Mouse (Mus musculus) stomach, postnatal 0 days (tissue): ENCODE data around the gene Gm44579. TPM values are rescaled to one million over a fixed set of nuclear protein-coding genes. Genes with fewer than 3 reads are reported as not detected.

ENCODE experiments used
- ATAC-seq: fragments of 200-750 bp; cut with Nextera tagmentation; 2 replicates; pipeline ENCODE4 v1.8.0; 2017; ENCODE audit not compliant: low FRiP score, low TSS enrichment
- DNase-seq: peaks from one replicate; pipeline ENCODE4 v3.0.0-alpha.2; 2016; ENCODE audit warnings: low spot score
- H3K27ac ChIP-seq: fragments of 300-500 bp; sonication (generic); replicated peaks from 2 replicates; pipeline ENCODE4 v1.5.1; 2014; ENCODE audit warnings: mild to moderate bottlenecking, control low read depth
- H3K27me3 ChIP-seq: fragments of 300-500 bp; sonication (generic); 2 replicates; pipeline ENCODE4 v1.6.1; 2014; ENCODE audit warnings: low read length; ENCODE audit not compliant: control insufficient read depth, insufficient read depth
- H3K36me3 ChIP-seq: fragments of 300-500 bp; sonication (generic); 2 replicates; pipeline ENCODE4 v1.6.1; 2014; ENCODE audit warnings: low read length, mixed read lengths; ENCODE audit not compliant: control insufficient read depth, insufficient read depth
- H3K4me1 ChIP-seq: fragments of 300-500 bp; sonication (generic); replicated peaks from 2 replicates; pipeline ENCODE4 v1.6.1; 2014; ENCODE audit warnings: antibody characterized with exemption; ENCODE audit not compliant: control insufficient read depth, insufficient read depth
- H3K4me2 ChIP-seq: fragments of 300-500 bp; sonication (generic); replicated peaks from 2 replicates; pipeline ENCODE4 v1.6.1; 2014; ENCODE audit warnings: low read depth, mild to moderate bottlenecking, control low read depth, moderate library complexity
- H3K4me3 ChIP-seq: fragments of 300-500 bp; sonication (generic); 2 replicates; pipeline ENCODE4 v1.5.1; 2014; ENCODE audit warnings: low read depth, low read length, control low read depth
- H3K9ac ChIP-seq: fragments of 300-500 bp; sonication (generic); 2 replicates; pipeline ENCODE4 v1.6.1; 2014; ENCODE audit warnings: mild to moderate bottlenecking, low read length, control low read depth, mixed read lengths
- H3K9me3 ChIP-seq: fragments of 300-500 bp; sonication (generic); 2 replicates; pipeline ENCODE4 v1.6.1; 2016; ENCODE audit warnings: low read length; ENCODE audit not compliant: control insufficient read depth
- CTCF ChIP-seq: IDR thresholded peaks from 2 replicates; pipeline ENCODE4 v1.5.1; 2016; ENCODE audit warnings: antibody characterized with exemption, low read depth, mild to moderate bottlenecking, moderate library complexity
- EP300 ChIP-seq: optimal IDR thresholded peaks from 2 replicates; pipeline ENCODE3; 2016; ENCODE audit warnings: antibody characterized with exemption
- WGBS: fragments of 180-500 bp; shearing (Covaris S2); extraction: QIAGEN DNeasy Blood & Tissue Kit; methylation state at CpG from one replicate; pipeline ENCODE4 v1.1.7; 2014; 5-methylcytosine and 5-hydroxymethylcytosine counted together
- polyA plus RNA-seq: library from polyadenylated mRNA; unstranded; fragments of >200 nt; fragmentation: Nextera tagmentation; extraction: Ambion mirVana; gene quantifications from 2 replicates; pipeline ENCODE4 v1.2.1, GENCODE M21; 2015

The Gm44579 gene
- polyA plus RNA-seq, 1 experiment from 2014 or later: not detected

DNA sequence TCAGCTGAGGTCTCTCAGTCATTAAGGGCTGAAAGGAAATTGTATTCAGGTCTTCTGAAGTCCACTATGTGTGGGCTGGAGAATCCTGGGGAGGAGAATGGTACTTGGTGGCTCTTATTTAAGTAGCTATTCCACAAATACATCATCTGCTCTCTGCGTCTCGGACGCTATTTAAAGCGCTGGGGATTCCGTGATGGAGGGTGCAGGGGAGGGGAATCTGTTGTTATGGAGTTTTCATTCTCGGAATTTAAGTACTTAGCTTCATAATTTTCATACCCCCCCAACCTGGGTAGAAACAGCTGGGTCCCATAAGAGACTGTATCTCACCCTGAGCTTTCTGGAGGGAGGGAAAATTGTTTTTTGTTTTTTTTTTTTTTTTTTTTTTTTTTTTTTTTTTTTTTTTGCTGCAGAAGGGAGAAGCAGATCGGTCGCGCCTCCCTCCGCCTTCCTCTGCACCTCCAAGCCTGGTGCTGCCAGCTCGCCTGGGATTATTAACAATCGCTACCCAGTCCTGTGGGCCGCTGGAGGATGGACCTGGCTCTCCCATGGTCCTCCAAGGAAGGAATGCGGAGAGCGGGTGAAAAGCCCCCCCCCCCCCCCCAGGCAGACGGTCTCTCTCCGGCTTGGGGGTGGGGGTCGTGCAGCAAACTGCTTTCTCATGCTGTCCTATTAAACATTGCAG, 53.7 kb downstream of the Gm44579 start, which contains the start of gene Ccdc184:
Ccdc184 (plus strand) TSS at position 196 of the 682 bp plus-strand sequence.
- DNase-seq (no peak), ATAC-seq (no peak)
- no peaks in the 10 kb centered on the region for H3K4me1 ChIP-seq
- TF ChIP-seq EP300 (no peak), CTCF (no peak)
- no peak within 1 kb of the TSS for H3K9ac ChIP-seq
- H3K27ac ChIP-seq: no peak within 1 kb of the TSS
- H3K4me3 ChIP-seq: peak within 1 kb of the TSS; percentile 29
- H3K27me3 ChIP-seq: peaks cover 9% of the 10 kb centered on the region; the same call in 1 of the 2 replicates
- H3K36me3 ChIP-seq: no peaks in the 10 kb centered on the region
- peak within 1 kb of the TSS; percentile 47 for H3K4me2 ChIP-seq
- H3K9me3 ChIP-seq: no peaks in the 10 kb centered on the region
- 4% methylated on average over 15 of the region's 18 CpGs for WGBS

DNA sequence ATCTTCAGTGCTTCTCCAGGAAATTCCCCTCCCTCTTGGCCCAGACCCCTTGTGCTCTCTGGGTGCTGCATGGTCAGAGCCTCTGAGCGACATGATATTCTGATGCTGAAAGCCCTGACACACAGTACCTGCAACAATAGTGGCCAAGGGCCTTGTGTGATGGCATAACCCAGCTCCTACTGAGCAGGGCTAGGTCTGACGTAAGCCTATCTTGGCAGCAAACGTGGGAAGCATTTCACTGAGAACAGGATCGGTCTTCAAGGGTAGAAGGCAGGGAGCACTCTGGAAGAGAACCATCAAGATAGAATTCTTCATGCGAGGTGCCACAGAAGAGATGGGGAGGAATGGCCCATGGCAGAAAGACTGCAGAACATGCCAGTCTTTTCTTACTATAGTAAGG, 55.3 kb downstream of the Gm44579 start, which contains the start of gene Asb8:
Asb8 (minus strand) TSS at position 101 of the 400 bp plus-strand sequence.
- H3K9me3 ChIP-seq: no peaks in the 10 kb centered on the region
- no peak within 1 kb of the TSS for H3K4me2 ChIP-seq
- H3K4me3 ChIP-seq: no peak within 1 kb of the TSS
- H3K9ac ChIP-seq: no peak within 1 kb of the TSS
- WGBS: 77% methylated on average over 5 of the region's 5 CpGs
- TF ChIP-seq CTCF (no peak), EP300 (no peak)
- no peak within 1 kb of the TSS for H3K27ac ChIP-seq
- H3K36me3 ChIP-seq: no peaks in the 10 kb centered on the region
- peaks cover 9% of the 10 kb centered on the region; the same call in 1 of the 2 replicates for H3K27me3 ChIP-seq
- H3K4me1 ChIP-seq: no peaks in the 10 kb centered on the region
- ATAC-seq (no peak), DNase-seq (no peak)

DNA sequence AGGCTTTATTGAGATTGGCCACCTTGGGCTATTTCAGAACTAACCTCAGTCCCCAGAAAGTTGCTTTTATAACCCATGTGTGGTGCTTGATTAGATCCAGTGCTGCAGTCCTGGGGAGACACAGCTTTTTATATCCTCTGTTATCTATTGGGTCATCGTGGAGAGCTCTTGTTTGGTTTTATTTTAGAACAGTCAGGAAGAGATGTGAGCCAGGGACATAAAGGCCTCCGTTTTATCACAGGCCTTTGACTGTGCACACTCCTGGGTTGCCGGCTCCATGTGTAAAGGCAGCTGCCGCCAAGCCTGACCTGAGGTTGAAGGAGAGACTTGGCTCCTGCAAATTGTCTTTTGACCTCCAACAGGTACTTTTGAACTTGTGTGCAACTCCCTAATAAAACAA, 58.2 kb downstream of the Gm44579 start:
- no peak for ATAC-seq
- DNase-seq: no peak
- Histone ChIP-seq H3K27ac (no peak overlapping the region), H3K4me1 (no peaks in the 10 kb centered on the region), H3K9ac (no peak overlapping the region), H3K9me3 (no peaks in the 10 kb centered on the region), H3K4me2 (no peak overlapping the region), H3K4me3 (no peak overlapping the region), H3K27me3 (0 out of 2 replicates have a peak, but pooled peaks cover 4% of the 10 kb centered on the region), H3K36me3 (no peaks in the 10 kb centered on the region)
- WGBS: 72% methylated on average over 4 of the region's 4 CpGs
- TF ChIP-seq EP300 (no peak), CTCF (no peak)

DNA sequence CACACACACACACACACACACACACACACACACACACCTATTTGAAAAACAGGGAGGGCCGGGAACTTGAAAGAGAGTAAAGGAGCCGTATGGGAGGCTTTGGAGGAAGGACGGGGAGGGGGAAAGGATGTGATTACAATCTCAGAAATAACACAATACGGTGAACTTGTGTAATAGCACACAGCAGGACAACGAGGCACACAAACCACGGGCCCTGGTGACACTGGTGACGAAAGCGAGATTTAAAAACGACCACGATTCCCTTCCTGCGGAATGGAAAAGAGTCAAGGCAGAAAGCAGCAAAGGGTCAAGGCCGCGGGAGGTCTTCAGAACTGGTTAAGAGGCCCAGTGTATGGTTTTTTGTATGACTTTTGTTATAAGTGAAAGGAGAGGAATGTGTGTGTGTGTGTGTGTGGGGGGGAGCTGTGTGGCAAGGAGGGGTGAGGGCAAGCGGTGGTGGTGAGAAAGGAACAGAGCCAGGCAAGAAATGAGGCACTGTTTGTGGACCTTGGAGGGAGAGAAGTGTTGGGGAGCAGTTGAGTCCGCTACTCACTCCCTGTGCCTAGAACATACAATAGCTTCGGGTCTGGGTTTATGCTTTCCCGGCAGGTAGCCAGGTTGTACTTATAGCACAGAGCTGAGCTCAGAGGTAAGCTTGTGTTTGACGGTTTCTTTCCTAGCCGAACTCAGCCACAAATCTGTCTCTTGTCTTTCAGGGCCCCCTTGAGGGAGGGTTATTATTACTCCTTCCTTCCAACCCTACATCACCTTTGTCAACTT, 59.6 kb downstream of the Gm44579 start:
- no peak overlapping the region for H3K9ac ChIP-seq
- H3K9me3 ChIP-seq: no peaks in the 10 kb centered on the region
- no peaks in the 10 kb centered on the region for H3K27me3 ChIP-seq
- no peaks in the 10 kb centered on the region for H3K36me3 ChIP-seq
- H3K4me2 ChIP-seq: no peak overlapping the region
- no peak overlapping the region for H3K4me3 ChIP-seq
- TF ChIP-seq EP300: no peak
- 60% methylated on average over 19 of the region's 19 CpGs for WGBS
- H3K4me1 ChIP-seq: no peaks in the 10 kb centered on the region
- no peak overlapping the region for H3K27ac ChIP-seq
- DNase-seq (no peak), ATAC-seq (no peak)

DNA sequence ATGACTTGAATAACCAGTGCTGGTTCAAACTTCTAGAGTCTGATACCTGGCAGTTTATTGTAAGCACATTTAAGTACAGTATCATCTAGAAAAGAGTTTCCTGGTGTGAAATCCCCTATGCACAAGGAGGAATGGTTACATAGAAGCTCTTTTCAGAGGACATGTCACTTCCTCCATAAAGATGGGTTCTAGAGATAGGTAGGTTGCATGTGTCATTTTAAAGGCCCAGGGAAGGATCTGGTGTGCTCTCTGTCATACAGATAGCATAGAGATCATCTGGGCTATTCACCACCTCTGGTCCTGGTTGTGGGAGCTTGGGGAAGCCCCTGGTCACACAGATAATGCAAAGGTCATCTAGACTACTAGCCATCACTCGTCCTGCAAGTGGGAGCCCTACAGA, 63.5 kb downstream of the Gm44579 start:
- DNase-seq (no peak), ATAC-seq (no peak)
- Histone ChIP-seq H3K27ac (no peak overlapping the region), H3K4me3 (no peak overlapping the region), H3K9ac (no peak overlapping the region), H3K4me2 (no peak overlapping the region), H3K9me3 (no peaks in the 10 kb centered on the region), H3K36me3 (no peaks in the 10 kb centered on the region), H3K27me3 (no peaks in the 10 kb centered on the region), H3K4me1 (no peaks in the 10 kb centered on the region)
- 55% methylated on average over 1 of the region's 1 CpGs for WGBS
- TF ChIP-seq CTCF (no peak), EP300 (no peak)

DNA sequence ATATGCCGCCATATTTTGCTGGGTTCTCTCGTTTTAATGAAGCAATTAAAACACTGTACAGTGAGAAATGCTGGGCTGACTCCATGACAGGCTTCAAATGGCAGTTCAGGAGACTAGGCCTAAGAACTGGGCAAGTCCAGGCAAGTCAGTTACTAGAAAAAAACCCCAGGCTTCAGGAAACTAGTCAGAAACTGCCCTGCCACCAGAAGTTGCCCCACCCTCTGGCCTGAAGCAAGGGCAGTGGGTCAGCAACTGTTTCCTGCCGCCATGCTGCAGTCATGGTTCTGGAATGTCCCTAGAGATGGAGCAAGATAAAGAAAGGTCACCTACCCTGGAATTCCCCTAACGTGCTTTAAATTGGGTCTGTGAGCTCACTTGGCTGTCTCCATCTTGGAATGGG, 64.8 kb downstream of the Gm44579 start:
- no peaks in the 10 kb centered on the region for H3K9me3 ChIP-seq
- H3K4me1 ChIP-seq: no peaks in the 10 kb centered on the region
- H3K4me2 ChIP-seq: no peak overlapping the region
- WGBS: 57% methylated on average over 4 of the region's 4 CpGs
- H3K9ac ChIP-seq: no peak overlapping the region
- no peak overlapping the region for H3K27ac ChIP-seq
- no peak overlapping the region for H3K4me3 ChIP-seq
- no peaks in the 10 kb centered on the region for H3K36me3 ChIP-seq
- ATAC-seq (no peak), DNase-seq (no peak)
- no peaks in the 10 kb centered on the region for H3K27me3 ChIP-seq
- TF ChIP-seq EP300 (no peak), CTCF (no peak)
